Mouse (Mus musculus) layer of hippocampus, postnatal 14 days (tissue): Measurements from ENCODE around the gene Timm8a2. TPM values are rescaled to one million over a fixed set of nuclear protein-coding genes. Genes with fewer than 3 reads are reported as not detected.

Experiments
- total RNA-seq, 2 experiments: library from RNA; stranded (reverse); gene quantifications; 2 replicates each; pipeline ENCODE4 v1.2.3; 2021

Gene Timm8a2
- total RNA-seq, 2 experiments from 2014 or later: not detected

Other genes starting within 250 kb of the Timm8a2 start
- gene Dock9, start 236.8 kb upstream of the Timm8a2 start, total RNA-seq: 100 to 1,000 TPM; 256 to 267 TPM
- 10 to 100 TPM; 48.9 to 49.7 TPM for gene Ubac2, start 156.1 kb upstream of the Timm8a2 start, total RNA-seq
- gene Gpr18, start 118.9 kb upstream of the Timm8a2 start, total RNA-seq: not detected
- under 1 TPM; 0.76 to 0.88 TPM for gene Gpr183, start 69.5 kb upstream of the Timm8a2 start, total RNA-seq
- gene Tm9sf2, start 72.4 kb downstream of the Timm8a2 start, total RNA-seq: 10 to 100 TPM; 88.0 to 88.3 TPM
- gene Clybl, start 147.0 kb downstream of the Timm8a2 start, total RNA-seq: 10 to 100 TPM; 25.5 to 26.8 TPM